Mouse (Mus musculus) liver, embryonic 14.5 days (tissue): ENCODE results near the gene Robo1. TPM values are rescaled to one million over a fixed set of nuclear protein-coding genes. Genes with fewer than 3 reads are reported as not detected.

ENCODE experiments used
- ATAC-seq: fragments of 200-750 bp; cut with Nextera tagmentation; 2 replicates; pipeline ENCODE4 v1.8.0; 2017; ENCODE audit warnings: moderate number of reproducible peaks, mild to moderate bottlenecking, moderate library complexity; ENCODE audit not compliant: insufficient read depth
- DNase-seq, 3 experiments: peaks; one replicate each; pipeline ENCODE4 v3.0.0-alpha.2; 2012 to 2013; ENCODE audit warnings: low read depth in 3 of 3, low spot score in 3 of 3
- H3K27ac ChIP-seq: fragments of 300-500 bp; sonication (generic); 2 replicates; pipeline ENCODE4 v1.5.1; 2014; ENCODE audit warnings: moderate library complexity, mild to moderate bottlenecking, control low read depth, inconsistent platforms
- H3K27me3 ChIP-seq: fragments of 300-500 bp; sonication (generic); 2 replicates; pipeline ENCODE4 v1.6.1; 2014; ENCODE audit warnings: mild to moderate bottlenecking, low read length, moderate library complexity; ENCODE audit not compliant: control insufficient read depth, insufficient read depth
- H3K36me3 ChIP-seq: fragments of 300-500 bp; sonication (generic); replicated peaks from 2 replicates; pipeline ENCODE4 v1.6.1; 2014; ENCODE audit warnings: low read depth; ENCODE audit not compliant: control insufficient read depth, insufficient read depth
- H3K4me1 ChIP-seq, 2 experiments: fragments of 200-500 bp in 1 of 2; fragments of 300-500 bp in 1 of 2; sonication (generic) in 1 of 2; replicated peaks; 2 replicates each; pipeline ENCODE4 v1.6.1; 2012 to 2014; ENCODE audit warnings: antibody characterized with exemption in 1 of 2, inconsistent platforms in 1 of 2, low read length in 1 of 2; ENCODE audit not compliant: control insufficient read depth in 2 of 2, insufficient read depth in 2 of 2
- H3K4me2 ChIP-seq: fragments of 300-500 bp; sonication (generic); 2 replicates; pipeline ENCODE4 v1.6.1; 2014; ENCODE audit warnings: low read depth, mild to moderate bottlenecking, control low read depth, moderate library complexity
- H3K4me3 ChIP-seq, 2 experiments: fragments of 200-500 bp in 1 of 2; fragments of 300-500 bp in 1 of 2; sonication (generic) in 1 of 2; 2 replicates each; pipeline ENCODE4 v1.5.1; 2012 to 2014; ENCODE audit warnings: low read depth in 2 of 2, low read length in 2 of 2, mild to moderate bottlenecking in 2 of 2, control low read depth in 1 of 2, inconsistent platforms in 1 of 2, moderate library complexity in 1 of 2; ENCODE audit not compliant: insufficient read depth in 1 of 2
- H3K9ac ChIP-seq: fragments of 300-500 bp; sonication (generic); replicated peaks from 2 replicates; pipeline ENCODE4 v1.6.1; 2014; ENCODE audit warnings: mild to moderate bottlenecking, control low read depth, moderate library complexity
- H3K9me3 ChIP-seq: fragments of 300-500 bp; sonication (generic); 2 replicates; pipeline ENCODE4 v1.6.1; 2016; ENCODE audit warnings: low read length, mixed read lengths; ENCODE audit not compliant: control insufficient read depth
- CTCF ChIP-seq: IDR thresholded peaks from 2 replicates; pipeline ENCODE4 v1.5.1; 2016; ENCODE audit warnings: antibody characterized with exemption, low read depth, control low read depth
- EP300 ChIP-seq: IDR thresholded peaks from 2 replicates; pipeline ENCODE4 v1.6.1; 2016; ENCODE audit warnings: antibody characterized with exemption, low read depth
- WGBS: fragments of 180-500 bp; shearing (Covaris S2); extraction: QIAGEN DNeasy Blood & Tissue Kit; methylation state at CpG from one replicate; pipeline ENCODE4 v1.1.7; 2014; ENCODE audit not compliant: insufficient replicate concordance; 5-methylcytosine and 5-hydroxymethylcytosine counted together
- polyA plus RNA-seq, 2 experiments: library from polyadenylated mRNA; depleted of rRNA in 1 of 2; stranded (reverse) in 1 of 2; unstranded in 1 of 2; fragments of >200 nt; fragmentation: Nextera tagmentation in 1 of 2; extraction: Ambion mirVana in 1 of 2; gene quantifications; 2 replicates each; pipeline versions ENCODE4 v1.2.1 to v1.2.3; 2012 to 2014

The Robo1 gene
- polyA plus RNA-seq, 2 experiments, result 3.1 to 3.4 TPM

GRCm38 (mm10) chr16:72434396-72434795 lies 126.3 kb downstream of the Robo1 start:
- no peak for DNase-seq

GRCm38 (mm10) chr16:72444428-72445135 lies 136.5 kb downstream of the Robo1 start:
- Histone ChIP-seq H3K27me3 (no peaks in the 10 kb centered on the region), H3K9ac (no peak overlapping the region), H3K9me3 (no peaks in the 10 kb centered on the region), H3K27ac (no peak overlapping the region), H3K4me3 (no peak overlapping the region), H3K4me1 (no peaks in the 10 kb centered on the region), H3K4me2 (no peak overlapping the region), H3K36me3 (no peaks in the 10 kb centered on the region)
- ATAC-seq (no peak), DNase-seq (no peak)
- TF ChIP-seq EP300 (no peak), CTCF (no peak)
- 66% methylated on average over 18 of the region's 18 CpGs for WGBS

More at GRCm38 (mm10) chr16:72434396-72434795, 126.3 kb downstream of the Robo1 start:
- H3K9me3 ChIP-seq, result no peaks in the 10 kb centered on the region
- no peak overlapping the region for H3K4me3 ChIP-seq
- H3K4me2 ChIP-seq, result no peak overlapping the region
- TF ChIP-seq EP300, result no peak
- TF ChIP-seq CTCF, result no peak
- no peaks in the 10 kb centered on the region for H3K4me1 ChIP-seq
- no peak for ATAC-seq
- H3K27ac ChIP-seq, result no peak overlapping the region
- no peaks in the 10 kb centered on the region for H3K36me3 ChIP-seq
- no peaks in the 10 kb centered on the region for H3K27me3 ChIP-seq
- H3K9ac ChIP-seq, result no peak overlapping the region

GRCm38 (mm10) chr16:72458155-72458554 lies 150.0 kb downstream of the Robo1 start:
- DNase-seq (no peak), ATAC-seq (no peak)
- no peaks in the 10 kb centered on the region for H3K9me3 ChIP-seq
- H3K27ac ChIP-seq, result no peak overlapping the region
- 39% methylated on average over 10 of the region's 10 CpGs for WGBS
- no peaks in the 10 kb centered on the region for H3K27me3 ChIP-seq
- no peak for TF ChIP-seq EP300
- TF ChIP-seq CTCF, result no peak
- no peaks in the 10 kb centered on the region for H3K4me1 ChIP-seq
- no peak overlapping the region for H3K9ac ChIP-seq
- H3K4me3 ChIP-seq, result no peak overlapping the region
- H3K36me3 ChIP-seq, result no peaks in the 10 kb centered on the region
- H3K4me2 ChIP-seq, result no peak overlapping the region

GRCm38 (mm10) chr16:72458576-72458975 lies 150.5 kb downstream of the Robo1 start:
- no peak for ATAC-seq
- 59% methylated on average over 10 of the region's 10 CpGs for WGBS
- Histone ChIP-seq H3K27me3 (no peaks in the 10 kb centered on the region), H3K4me2 (no peak overlapping the region), H3K27ac (no peak overlapping the region), H3K9ac (no peak overlapping the region), H3K4me1 (no peaks in the 10 kb centered on the region), H3K4me3 (no peak overlapping the region), H3K36me3 (no peaks in the 10 kb centered on the region), H3K9me3 (no peaks in the 10 kb centered on the region)
- no peak for DNase-seq
- no peak for TF ChIP-seq CTCF
- TF ChIP-seq EP300, result no peak

GRCm38 (mm10) chr16:72465696-72466095 lies 157.6 kb downstream of the Robo1 start:
- 73% methylated on average over 3 of the region's 3 CpGs for WGBS
- H3K4me1 ChIP-seq, result no peaks in the 10 kb centered on the region
- no peaks in the 10 kb centered on the region for H3K36me3 ChIP-seq
- no peak for DNase-seq
- no peaks in the 10 kb centered on the region for H3K27me3 ChIP-seq
- H3K9me3 ChIP-seq, result no peaks in the 10 kb centered on the region
- no peak overlapping the region for H3K4me2 ChIP-seq
- no peak overlapping the region for H3K4me3 ChIP-seq
- no peak for ATAC-seq
- no peak overlapping the region for H3K9ac ChIP-seq
- TF ChIP-seq CTCF (no peak), EP300 (no peak)
- no peak overlapping the region for H3K27ac ChIP-seq
